Mouse (Mus musculus) spleen, adult 2 months (tissue): ENCODE measurements around the gene Gm26920.

Experiments
- CTCF ChIP-seq: fragments of 200-500 bp; IDR thresholded peaks from 2 replicates; pipeline ENCODE4 v1.5.1; 2011; ENCODE audit warnings: mild to moderate bottlenecking, inconsistent platforms; ENCODE audit not compliant: insufficient read depth, insufficient read length, insufficient replicate concordance; ENCODE audit errors: extremely low read depth
- POLR2A ChIP-seq: fragments of 200-500 bp; IDR thresholded peaks from 2 replicates; pipeline ENCODE4 v1.6.1; 2011; ENCODE audit warnings: low read depth, low read length, inconsistent platforms

DNA sequence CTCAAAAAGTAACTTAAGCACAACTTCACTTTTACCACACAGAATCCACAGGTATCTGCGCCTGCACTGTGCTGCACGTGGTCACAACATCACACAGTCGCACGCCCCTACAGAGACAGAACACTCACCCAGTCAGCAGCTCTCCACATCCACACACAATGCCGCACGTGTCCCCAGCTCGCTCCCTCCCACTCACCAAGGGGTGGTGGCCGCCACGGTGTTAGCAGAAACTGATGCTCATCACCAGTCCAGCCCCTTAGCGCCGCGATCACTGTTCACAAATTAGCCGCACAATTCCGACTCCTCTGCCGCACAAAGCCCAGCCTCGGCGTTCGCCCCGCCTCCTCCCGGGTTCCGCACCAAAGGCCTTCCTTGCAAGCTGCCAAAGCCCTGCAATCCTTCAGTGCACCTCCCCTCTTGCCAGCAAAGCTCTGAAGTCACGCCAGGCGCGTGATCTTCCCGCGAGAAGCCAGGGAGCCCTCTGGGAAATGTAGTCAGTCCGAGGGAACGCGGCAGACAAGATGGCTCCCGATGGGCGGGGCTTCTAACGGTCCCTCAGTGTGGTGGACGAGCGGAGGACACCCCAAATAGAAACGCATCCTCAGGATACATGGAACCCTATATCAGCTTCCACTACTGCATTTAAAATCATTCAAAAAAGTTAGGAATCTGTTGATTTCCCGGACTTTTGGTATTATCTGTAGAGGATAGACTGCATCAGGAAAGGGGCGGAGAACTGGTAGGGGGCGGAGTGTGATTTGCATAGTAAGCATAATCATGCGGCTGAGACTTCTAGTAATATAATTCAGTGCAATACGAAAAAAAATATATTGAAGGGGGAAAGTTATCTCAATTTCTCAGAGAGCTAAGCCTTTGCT, at the start of gene Gm26920, which contains the start of gene Zfp566:
- TF ChIP-seq CTCF (no peak), POLR2A (no peak)
